Mouse (Mus musculus): Measurements from ENCODE around the gene Kiss1r.

The Kiss1r gene

GRCm38 (mm10) chr10:79916808-79917531 lies at the start of gene Kiss1r:
Kiss1r (plus strand) TSS chr10:79916971.
- peak; percentile 91 for DNase-seq

GRCm38 (mm10) chr10:79871845-79872244 lies 44.9 kb upstream of the Kiss1r start:
- no peak for DNase-seq

- DNase-seq = no peak
Observed at GRCm38 (mm10) chr10:79872862-79873261, 43.9 kb upstream of the Kiss1r start.

GRCm38 (mm10) chr10:79873313-79873712 lies 43.5 kb upstream of the Kiss1r start:
- no peak for DNase-seq

- no peak for DNase-seq
Observed at GRCm38 (mm10) chr10:79873715-79874289, 43.0 kb upstream of the Kiss1r start.

- DNase-seq = peak; percentile 46
Observed at GRCm38 (mm10) chr10:79874290-79874862, 42.4 kb upstream of the Kiss1r start, which contains the start of the genes Prtn3 and Plppr3. Prtn3 (plus strand) TSS chr10:79874476. Plppr3 (minus strand) TSS chr10:79874634.

- DNase-seq = peak; percentile 10
Observed at GRCm38 (mm10) chr10:79877174-79877573, 39.6 kb upstream of the Kiss1r start.

GRCm38 (mm10) chr10:79877757-79878156 lies 39.0 kb upstream of the Kiss1r start:
- peak; percentile 72 for DNase-seq

GRCm38 (mm10) chr10:79879527-79879926 lies 37.2 kb upstream of the Kiss1r start:
- DNase-seq = peak; percentile 17

- peak; percentile 24 for DNase-seq
Observed at GRCm38 (mm10) chr10:79880721-79881120, 36.0 kb upstream of the Kiss1r start.

GRCm38 (mm10) chr10:79881981-79882380 lies 34.8 kb upstream of the Kiss1r start:
- DNase-seq = peak; percentile 34

- peak; percentile 87 for DNase-seq
Observed at GRCm38 (mm10) chr10:79883297-79884084, 33.3 kb upstream of the Kiss1r start.

GRCm38 (mm10) chr10:79884446-79884845 lies 32.3 kb upstream of the Kiss1r start:
- peak; percentile 89 for DNase-seq

GRCm38 (mm10) chr10:79884938-79885337 lies 31.8 kb upstream of the Kiss1r start:
- peak; percentile 7 for DNase-seq

GRCm38 (mm10) chr10:79886054-79886453 lies 30.7 kb upstream of the Kiss1r start, which contains the start of gene Elane:
Elane (plus strand) TSS chr10:79886247.
- no peak for DNase-seq

GRCm38 (mm10) chr10:79886611-79887010 lies 30.2 kb upstream of the Kiss1r start:
- DNase-seq = no peak

GRCm38 (mm10) chr10:79889386-79889785 lies 27.4 kb upstream of the Kiss1r start:
- peak; percentile 78 for DNase-seq

GRCm38 (mm10) chr10:79890670-79891069 lies 26.1 kb upstream of the Kiss1r start, which contains the start of gene Cfd:
Cfd (plus strand) TSS chr10:79890853.
- no peak for DNase-seq

- peak; percentile 80 for DNase-seq
Observed at GRCm38 (mm10) chr10:79892451-79893118, 24.2 kb upstream of the Kiss1r start.

GRCm38 (mm10) chr10:79896306-79896705 lies 20.5 kb upstream of the Kiss1r start:
- no peak for DNase-seq

- DNase-seq = no peak
Observed at GRCm38 (mm10) chr10:79896814-79897213, 20.0 kb upstream of the Kiss1r start.
